Mouse (Mus musculus) right cerebral cortex, postnatal 25 days (tissue): ENCODE measurements around the gene Lif.

Experiments used
- DNase-seq: peaks from one replicate; pipeline ENCODE4 v3.0.0; 2022

The Lif gene

DNA sequence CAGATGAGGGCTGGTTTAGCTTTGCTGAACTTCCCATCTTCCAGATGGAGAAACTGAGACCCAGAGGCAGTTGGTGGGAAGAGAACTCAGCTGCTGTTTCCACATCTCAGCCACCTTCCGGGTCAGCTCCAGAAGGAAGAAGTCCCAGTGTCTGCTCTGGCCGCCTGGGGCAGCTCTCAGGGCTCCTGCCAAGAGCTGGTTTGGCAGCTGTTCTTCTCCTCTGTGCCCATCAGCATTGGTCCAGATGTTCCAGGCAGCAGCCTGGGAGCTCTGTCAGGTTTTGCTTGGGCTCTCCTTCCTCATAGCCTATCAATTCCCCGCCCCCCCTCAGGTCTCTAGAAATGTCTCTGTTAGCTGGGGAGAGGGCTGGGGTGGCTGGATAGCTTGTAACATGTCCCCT lies 43.3 kb downstream of the Lif start:
- DNase-seq = no peak

DNA sequence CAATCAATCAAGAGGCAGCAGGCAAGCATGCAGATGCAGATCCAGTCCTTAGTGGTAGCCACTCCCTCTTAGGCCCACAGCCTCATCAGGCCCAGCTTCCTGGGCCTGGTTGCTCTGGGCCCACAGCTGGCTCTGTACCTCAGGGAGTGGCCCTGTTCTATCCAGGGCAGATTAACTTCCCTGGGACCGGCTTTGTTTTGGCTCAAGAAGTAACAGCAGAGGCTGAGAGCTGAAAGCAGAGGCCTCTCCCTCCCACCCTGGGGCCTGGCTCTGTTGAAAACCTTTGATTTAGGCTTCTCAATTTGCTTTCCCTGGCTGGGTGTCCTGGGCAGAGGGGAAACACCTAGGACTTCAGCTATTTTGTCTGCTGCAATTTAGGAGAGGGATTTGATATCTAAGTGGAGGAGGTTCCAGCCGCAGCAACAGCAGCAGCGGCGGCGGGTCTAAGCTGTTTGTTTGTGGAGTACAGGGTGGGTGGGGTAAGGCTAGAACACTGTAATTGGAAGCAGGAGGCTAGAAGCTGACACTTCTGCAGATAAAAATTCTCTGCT lies 45.1 kb downstream of the Lif start:
- no peak for DNase-seq

DNA sequence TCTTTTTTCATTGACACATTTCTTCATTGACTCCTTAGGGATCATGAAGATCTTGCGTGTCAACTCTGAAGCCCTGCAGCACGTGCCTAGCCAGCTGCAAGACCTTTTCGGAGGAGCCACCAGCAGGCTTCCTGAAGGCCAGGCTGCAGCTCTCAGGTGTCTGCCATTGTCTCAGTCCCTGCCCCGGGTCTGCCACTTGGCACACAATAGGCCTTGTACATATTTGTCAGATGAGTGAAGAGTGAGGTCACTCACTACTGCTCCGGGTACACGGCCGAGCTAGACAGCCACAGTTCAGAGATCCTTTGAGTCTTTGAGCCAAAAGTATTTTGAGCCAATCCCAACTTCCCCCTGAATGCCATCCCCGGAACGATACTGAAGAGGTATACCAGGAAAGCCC lies 45.7 kb downstream of the Lif start:
- no peak for DNase-seq

GRCm38 (mm10) chr11:4304203-4304602 lies 46.8 kb downstream of the Lif start:
- DNase-seq = no peak

GRCm38 (mm10) chr11:4305090-4305489 lies 47.7 kb downstream of the Lif start:
- no peak for DNase-seq

- no peak for DNase-seq
Observed at GRCm38 (mm10) chr11:4306086-4306485, 48.7 kb downstream of the Lif start.

GRCm38 (mm10) chr11:4308060-4308513 lies 50.7 kb downstream of the Lif start:
- no peak for DNase-seq

DNA sequence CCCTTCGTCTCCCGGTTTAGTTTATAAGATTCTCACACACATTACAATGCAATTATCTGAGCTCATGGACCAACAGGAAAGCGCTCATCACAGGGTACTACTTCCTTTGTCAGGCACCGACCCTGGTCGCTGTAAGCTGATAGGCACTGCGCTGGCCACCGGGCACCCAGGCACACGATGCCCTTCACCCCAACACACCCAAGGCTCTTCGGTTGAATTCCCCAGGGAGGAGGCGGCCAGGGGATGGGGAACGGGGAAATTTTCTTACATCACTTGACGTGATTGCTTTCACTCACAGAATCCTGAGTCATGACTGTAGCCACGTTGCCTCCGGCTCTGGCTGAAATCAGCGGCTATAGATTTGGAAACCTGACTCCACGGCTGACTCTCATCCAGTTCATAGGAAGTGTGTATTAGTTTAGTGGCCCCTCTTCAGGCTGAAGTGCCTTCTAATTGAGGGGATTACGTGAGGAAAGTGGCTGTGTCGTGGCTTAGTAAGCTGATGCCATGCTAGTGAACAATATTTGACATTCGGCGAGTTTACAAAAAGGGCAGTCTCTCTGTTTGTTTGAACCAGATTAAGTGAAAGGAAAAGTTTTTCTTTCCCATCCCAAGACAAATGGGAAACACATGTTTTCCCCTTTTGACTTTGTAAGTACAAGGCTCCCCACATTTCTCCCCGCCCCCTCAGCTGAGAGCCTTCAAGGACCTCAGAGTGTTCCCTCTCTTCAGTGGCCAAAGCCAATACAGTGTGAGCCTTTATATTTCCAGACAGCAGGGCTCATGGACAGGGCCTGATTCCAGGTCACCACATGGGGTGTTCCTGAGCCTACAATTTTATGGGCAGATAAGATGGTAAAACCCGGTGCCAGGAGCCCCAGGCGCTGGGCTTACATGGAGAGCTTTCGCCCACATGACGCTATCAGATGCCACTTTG lies 51.4 kb downstream of the Lif start:
- no peak for DNase-seq

GRCm38 (mm10) chr11:4309613-4310012 lies 52.3 kb downstream of the Lif start:
- no peak for DNase-seq

GRCm38 (mm10) chr11:4310324-4310723 lies 53.0 kb downstream of the Lif start:
- DNase-seq = no peak

GRCm38 (mm10) chr11:4312180-4312579 lies 54.8 kb downstream of the Lif start:
- no peak for DNase-seq

GRCm38 (mm10) chr11:4317287-4317686 lies 59.9 kb downstream of the Lif start:
- DNase-seq = no peak

GRCm38 (mm10) chr11:4318011-4318410 lies 60.7 kb downstream of the Lif start:
- DNase-seq = no peak

- no peak for DNase-seq
Observed at GRCm38 (mm10) chr11:4319212-4319955, 62.0 kb downstream of the Lif start.

GRCm38 (mm10) chr11:4320876-4321275 lies 63.5 kb downstream of the Lif start:
- no peak for DNase-seq
